Mouse (Mus musculus) kidney, adult 9 months (tissue): ENCODE data around the gene Cog1.

Experiments used
- DNase-seq: peaks from one replicate; pipeline ENCODE4 v3.0.0; 2022

Cog1 gene

DNA sequence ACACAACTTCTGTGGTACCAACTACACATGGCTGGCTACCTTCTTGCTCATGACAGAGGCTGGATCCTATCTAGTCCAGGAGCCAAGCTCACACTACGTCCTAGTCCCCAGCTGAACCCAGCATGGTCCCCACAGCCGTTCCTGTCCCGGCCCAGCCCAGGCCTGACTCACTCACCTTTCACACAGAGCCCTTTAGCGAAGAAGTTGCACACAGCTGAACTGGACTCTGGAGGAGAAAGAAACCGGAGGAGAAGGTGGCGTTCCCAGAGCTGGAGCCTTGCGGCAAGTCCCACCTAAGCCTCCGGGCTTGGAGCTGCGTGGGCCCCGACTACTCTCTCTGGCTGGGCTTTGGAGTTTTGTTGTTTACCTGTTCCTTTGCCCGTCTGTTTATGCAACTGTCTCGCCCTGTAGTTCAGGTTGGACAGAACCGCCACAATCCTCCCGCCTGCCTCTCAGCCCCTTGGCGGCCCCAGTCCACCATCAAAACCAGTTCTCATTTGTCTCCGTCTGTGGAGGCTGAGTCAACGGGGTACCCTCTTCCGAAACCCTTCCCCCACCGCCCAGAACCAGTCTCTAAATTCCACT lies 59.8 kb downstream of the Cog1 start:
- no peak for DNase-seq

DNA sequence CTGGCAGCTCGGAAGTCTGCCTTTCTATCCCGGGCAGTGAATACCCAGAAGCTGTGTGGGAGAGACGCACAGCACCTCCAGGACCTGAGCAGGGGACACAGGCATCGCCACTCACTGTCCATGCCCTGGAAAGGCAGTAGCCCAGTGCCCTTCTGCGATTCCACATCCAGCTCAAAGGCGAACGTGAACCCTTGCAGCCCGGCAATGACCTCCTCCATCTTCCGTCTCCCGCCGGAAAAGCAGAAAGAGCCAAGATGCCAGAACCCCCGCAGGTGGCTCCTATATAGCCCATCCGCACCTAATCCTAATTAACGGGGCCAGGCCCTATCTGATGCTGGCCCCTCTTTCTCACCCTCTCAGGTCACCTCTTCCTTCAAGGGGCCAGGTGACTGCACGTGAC lies 60.3 kb downstream of the Cog1 start:
- DNase-seq, result no peak

DNA sequence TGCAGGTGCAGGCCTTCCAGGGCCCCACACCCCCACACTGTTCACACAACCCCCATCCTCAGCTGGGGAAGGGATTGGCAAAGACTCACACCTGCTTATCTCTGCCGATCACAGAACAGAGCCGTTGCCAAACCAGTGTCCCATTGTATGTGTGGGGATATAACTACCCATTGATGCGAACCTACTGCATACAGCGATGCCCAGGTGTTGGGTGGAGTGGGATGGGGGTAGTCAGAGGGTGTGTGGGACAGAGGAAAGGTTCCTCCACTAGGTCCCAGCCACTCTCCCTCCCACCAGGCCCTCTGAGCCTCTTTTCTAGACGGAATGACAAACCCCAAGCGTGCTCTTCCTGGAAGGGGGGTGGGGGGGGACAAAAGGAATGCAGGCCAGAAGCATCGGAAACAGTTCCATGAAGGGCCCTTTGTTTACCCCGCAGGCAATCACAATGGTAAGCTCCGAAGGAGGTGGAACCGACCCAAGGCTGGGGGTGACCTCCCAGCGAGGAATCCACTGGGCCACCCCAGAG lies 60.8 kb downstream of the Cog1 start, which contains the start of gene Cpsf4l:
Cpsf4l (minus strand) TSS at position 287 of the 526 bp plus-strand sequence.
- no peak for DNase-seq

DNA sequence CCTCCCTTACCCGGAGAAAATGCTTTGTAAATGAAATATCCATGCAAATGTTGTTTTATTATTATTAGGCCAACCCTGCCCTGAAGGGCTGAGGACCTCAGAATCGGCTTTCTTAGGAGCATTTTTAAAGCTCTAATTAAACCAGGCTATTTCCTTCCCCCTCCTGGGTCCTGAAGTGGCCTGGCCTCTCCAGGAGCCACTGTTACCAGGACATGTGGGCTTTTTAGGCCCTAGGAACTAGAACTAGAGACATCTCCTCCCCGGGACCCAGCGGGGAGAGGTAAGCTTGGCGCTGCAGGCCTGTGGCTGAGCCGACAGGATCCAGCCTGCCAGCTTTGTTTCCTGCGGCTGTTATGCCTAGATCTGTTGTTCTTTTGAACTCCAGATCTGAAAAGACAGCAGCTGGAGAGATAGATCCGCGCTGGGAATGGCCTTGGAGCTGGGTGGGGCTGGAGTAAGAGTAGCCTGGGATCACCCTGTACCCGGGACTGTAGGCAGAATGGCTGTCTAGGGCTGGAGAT lies 61.3 kb downstream of the Cog1 start:
- no peak for DNase-seq

DNA sequence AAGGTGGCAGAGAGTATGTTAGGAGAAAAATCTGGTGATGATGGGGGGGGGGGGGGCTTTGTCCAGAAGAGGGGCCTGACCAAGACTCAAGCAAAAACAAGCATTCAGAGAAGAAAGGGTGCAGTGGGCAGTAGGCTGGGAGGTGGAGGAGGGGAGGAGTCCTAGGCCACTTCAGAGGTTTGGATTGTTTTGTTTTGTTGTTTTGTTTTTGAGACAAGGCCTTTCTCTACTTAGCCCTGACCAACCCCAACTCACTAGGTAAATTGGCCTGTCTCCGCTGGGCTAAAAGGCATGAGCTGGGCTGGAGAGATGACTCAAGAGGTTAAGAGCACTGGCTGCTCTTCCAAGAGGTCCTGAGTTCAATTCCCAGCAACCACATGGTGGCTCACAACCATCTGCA lies 62.1 kb downstream of the Cog1 start:
- no peak for DNase-seq

DNA sequence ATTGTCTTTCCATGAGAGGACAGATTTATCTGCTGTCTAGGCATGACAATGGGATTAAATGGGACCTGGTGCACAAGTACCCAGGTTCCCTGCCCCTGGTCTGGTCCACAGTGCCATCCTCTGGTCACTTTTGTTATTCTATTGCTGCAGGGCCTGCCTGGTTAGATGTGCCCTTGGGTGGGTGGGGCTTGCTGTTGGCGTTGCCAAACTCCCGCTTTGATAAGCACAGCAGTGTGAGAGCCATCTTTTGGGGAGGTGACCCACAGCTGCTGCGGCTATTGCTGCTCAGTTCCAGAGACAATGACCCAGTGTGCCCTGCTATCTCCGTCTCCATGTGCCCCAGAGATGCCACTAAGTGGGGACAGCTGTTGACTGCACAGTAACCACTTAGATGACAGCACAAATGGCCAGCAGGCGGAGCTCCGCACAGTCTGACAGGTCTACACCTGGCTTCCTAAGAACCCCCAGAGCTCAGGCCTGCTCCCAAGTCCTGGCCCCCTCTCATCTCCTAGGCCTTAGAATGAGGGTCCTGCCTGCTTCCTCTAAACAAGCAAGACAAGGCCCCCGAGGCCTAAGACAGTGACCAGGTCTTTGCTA lies 66.2 kb downstream of the Cog1 start:
- DNase-seq, result no peak

DNA sequence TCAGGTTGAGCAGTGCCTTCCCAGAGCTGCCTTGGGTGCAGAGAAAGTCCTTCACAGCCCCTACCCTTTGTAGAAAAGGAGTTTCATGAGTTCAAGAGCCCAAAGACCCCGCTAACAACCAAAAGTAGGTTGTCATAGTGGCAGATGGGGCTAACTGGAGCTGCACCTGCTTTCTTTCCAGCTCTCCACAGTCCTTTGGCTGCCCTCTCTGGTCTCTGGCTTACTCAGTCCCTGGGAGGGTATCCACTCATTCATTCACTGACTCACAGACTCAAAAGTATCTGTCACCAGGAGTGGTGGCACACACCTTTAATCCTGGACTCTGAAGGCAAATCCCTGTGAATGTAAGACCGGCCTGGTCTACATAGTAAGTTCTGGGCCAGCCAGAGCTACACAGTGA lies 67.2 kb downstream of the Cog1 start:
- no peak for DNase-seq
